11 mouse cellular contexts compared by ENCODE assay signal in the genomic region with DNA sequence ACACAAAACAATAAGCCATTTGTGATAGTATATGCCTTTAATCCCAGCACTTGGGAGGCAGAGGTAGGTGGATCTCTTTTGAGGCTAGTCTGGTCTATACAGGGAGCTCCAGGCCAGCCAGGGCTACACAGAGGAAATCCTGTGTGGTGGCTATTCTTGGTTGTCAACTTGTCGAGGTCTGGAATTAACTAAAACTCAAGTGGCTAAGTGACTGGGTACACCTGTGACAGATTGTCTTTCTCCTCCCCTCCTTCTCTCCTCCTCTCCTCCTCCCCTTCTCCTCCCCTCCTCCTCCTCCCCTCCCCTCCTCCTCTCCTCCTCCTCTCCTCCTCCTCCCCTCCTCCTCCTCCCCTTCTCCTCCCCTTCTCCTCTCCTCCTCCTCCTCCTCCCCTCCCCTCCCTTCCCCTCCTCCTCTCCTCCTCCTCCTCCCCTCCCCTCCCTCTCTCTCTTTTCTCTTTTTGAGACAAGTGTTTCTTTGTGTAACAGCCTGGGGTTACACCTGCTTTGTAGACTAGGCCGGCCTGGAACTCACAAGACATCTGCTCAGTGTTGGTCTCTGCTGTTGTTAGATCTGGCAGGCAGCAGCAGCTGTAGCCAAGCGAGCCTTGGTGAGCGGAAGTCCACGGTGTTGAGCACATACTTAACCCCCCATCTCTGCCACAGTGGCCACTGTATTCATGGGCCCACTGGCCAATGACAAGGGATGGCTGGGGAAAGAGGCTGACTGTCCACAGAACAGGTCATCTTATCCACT.
"Had no signal": no experiment of that assay in that cellular context is flagged by ENCODE, and none has a peak within 500 bp of the region (broad histone marks: within the 10 kb centered on the region; RNA-seq: fewer than 3 reads in every experiment).

No protein-coding gene starts in this region.

- H3K9me3 ChIP-seq: limb, embryonic 13.5 days; midbrain, embryonic 12.5 days; neural tube, embryonic 15.5 days; stomach, embryonic 15.5 days had no signal

- H3K27ac ChIP-seq: layer of hippocampus, adult 2 months; limb, embryonic 13.5 days; liver, embryonic 14.5 days; midbrain, embryonic 12.5 days; neural tube, embryonic 15.5 days; stomach, embryonic 15.5 days had no signal

- H3K27me3 ChIP-seq: midbrain, embryonic 12.5 days; neural tube, embryonic 15.5 days; stomach, embryonic 15.5 days had no signal

- H3K4me3 ChIP-seq: layer of hippocampus, adult 2 months; limb, embryonic 13.5 days; midbrain, embryonic 12.5 days; neural tube, embryonic 15.5 days; stomach, embryonic 15.5 days had no signal

- H3K9ac ChIP-seq: limb, embryonic 13.5 days; liver, embryonic 14.5 days; midbrain, embryonic 12.5 days; neural tube, embryonic 15.5 days; stomach, embryonic 15.5 days had no signal

- H3K4me1 ChIP-seq: limb, embryonic 13.5 days; midbrain, embryonic 12.5 days; neural tube, embryonic 15.5 days; stomach, embryonic 15.5 days had no signal

- H3K36me3 ChIP-seq: limb, embryonic 13.5 days; midbrain, embryonic 12.5 days; neural tube, embryonic 15.5 days; stomach, embryonic 15.5 days had no signal

- DNase-seq: kidney, adult 18-20 months; kidney, postnatal 10 days; kidney, postnatal 4 days; left cerebral cortex, postnatal 4 days; lung, adult 18-20 months had no signal

- H3K4me2 ChIP-seq: limb, embryonic 13.5 days; midbrain, embryonic 12.5 days; neural tube, embryonic 15.5 days; stomach, embryonic 15.5 days had no signal
